Mouse (Mus musculus) embryo, embryonic 9.5 days (tissue): ENCODE results near the gene Prtn3.

ENCODE experiments used
- DNase-seq: peaks from one replicate; pipeline ENCODE4 v3.0.0-alpha.2; 2017; ENCODE audit errors: extremely low spot score

The Prtn3 gene

GRCm38 (mm10) chr10:79874290-79874862 lies at the start of gene Prtn3, which contains the start of gene Plppr3:
Gene Prtn3, plus strand, starts transcription at chr10:79874476.
Gene Plppr3, minus strand, starts transcription at chr10:79874634.
- peak; percentile 82 for DNase-seq

GRCm38 (mm10) chr10:79831583-79831982 lies 42.7 kb upstream of the Prtn3 start:
- no peak for DNase-seq

- no peak for DNase-seq
These were observed 42.1 kb upstream of the Prtn3 start for GRCm38 (mm10) chr10:79832026-79832785.

GRCm38 (mm10) chr10:79832786-79833181 lies 41.5 kb upstream of the Prtn3 start:
- DNase-seq = no peak

GRCm38 (mm10) chr10:79834769-79835398 lies 39.4 kb upstream of the Prtn3 start:
- DNase-seq = peak; percentile 80

GRCm38 (mm10) chr10:79836918-79837317 lies 37.4 kb upstream of the Prtn3 start:
- no peak for DNase-seq

GRCm38 (mm10) chr10:79838151-79838550 lies 36.1 kb upstream of the Prtn3 start:
- DNase-seq = no peak

GRCm38 (mm10) chr10:79840091-79840490 lies 34.2 kb upstream of the Prtn3 start:
- no peak for DNase-seq

- DNase-seq = peak; percentile 81
These were observed 33.4 kb upstream of the Prtn3 start for GRCm38 (mm10) chr10:79840644-79841551.

- DNase-seq = no peak
These were observed 32.0 kb upstream of the Prtn3 start for GRCm38 (mm10) chr10:79842322-79842721.

- DNase-seq = no peak
These were observed 30.8 kb upstream of the Prtn3 start for GRCm38 (mm10) chr10:79843476-79843875.

GRCm38 (mm10) chr10:79846553-79846952 lies 27.7 kb upstream of the Prtn3 start:
- no peak for DNase-seq

GRCm38 (mm10) chr10:79849941-79850628 lies 24.2 kb upstream of the Prtn3 start:
- DNase-seq = no peak

- no peak for DNase-seq
These were observed 22.6 kb upstream of the Prtn3 start for GRCm38 (mm10) chr10:79851653-79852052.

- DNase-seq = no peak
These were observed 22.0 kb upstream of the Prtn3 start for GRCm38 (mm10) chr10:79852107-79852789.

GRCm38 (mm10) chr10:79852827-79853226 lies 21.4 kb upstream of the Prtn3 start:
- DNase-seq = no peak

GRCm38 (mm10) chr10:79853392-79853791 lies 20.9 kb upstream of the Prtn3 start:
- peak; percentile 83 for DNase-seq

GRCm38 (mm10) chr10:79853860-79854795 lies 20.1 kb upstream of the Prtn3 start, which contains the start of gene Ptbp1:
Gene Ptbp1, plus strand, starts transcription at chr10:79854427.
- DNase-seq = peak; percentile 100

GRCm38 (mm10) chr10:79854801-79855541 lies 19.3 kb upstream of the Prtn3 start:
- DNase-seq = peak; percentile 83
